Mouse (Mus musculus) midbrain, embryonic 11.5 days (tissue): ENCODE results near the gene Mtg2. TPM values are rescaled to one million over a fixed set of nuclear protein-coding genes. Genes with fewer than 3 reads are reported as not detected.

Experiments
- ATAC-seq: fragments of 200-750 bp; cut with Nextera tagmentation; 2 replicates; pipeline ENCODE4 v1.8.0; 2017; ENCODE audit warnings: moderate TSS enrichment, moderate library complexity; ENCODE audit not compliant: low FRiP score
- DNase-seq: peaks from one replicate; pipeline ENCODE4 v3.0.0; 2015; ENCODE audit warnings: low spot score; ENCODE audit errors: missing footprints
- H3K27ac ChIP-seq: fragments of 300-500 bp; sonication (generic); 2 replicates; pipeline ENCODE4 v1.5.1; 2014; ENCODE audit warnings: low read depth, low read length
- H3K27me3 ChIP-seq: fragments of 300-500 bp; sonication (generic); 2 replicates; pipeline ENCODE4 v1.6.1; 2014; ENCODE audit warnings: mild to moderate bottlenecking, low read length, moderate library complexity, mixed read lengths; ENCODE audit not compliant: control insufficient read depth, insufficient read depth
- H3K36me3 ChIP-seq: fragments of 300-500 bp; sonication (generic); 2 replicates; pipeline ENCODE4 v1.6.1; 2014; ENCODE audit warnings: mild to moderate bottlenecking, low read length, moderate library complexity, mixed read lengths; ENCODE audit not compliant: control insufficient read depth, insufficient read depth
- H3K4me1 ChIP-seq: fragments of 300-500 bp; sonication (generic); 2 replicates; pipeline ENCODE4 v1.6.1; 2014; ENCODE audit warnings: low read length; ENCODE audit not compliant: control insufficient read depth, insufficient read depth
- H3K4me2 ChIP-seq: fragments of 300-500 bp; sonication (generic); 2 replicates; pipeline ENCODE4 v1.6.1; 2014; ENCODE audit warnings: mild to moderate bottlenecking, moderate library complexity
- H3K4me3 ChIP-seq: fragments of 300-500 bp; sonication (generic); 2 replicates; pipeline ENCODE4 v1.5.1; 2014; ENCODE audit warnings: low read depth, low read length
- H3K9ac ChIP-seq: fragments of 300-500 bp; sonication (generic); 2 replicates; pipeline ENCODE4 v1.6.1; 2014; ENCODE audit warnings: low read length
- H3K9me3 ChIP-seq: fragments of 300-500 bp; sonication (generic); 2 replicates; pipeline ENCODE4 v1.6.1; 2016; ENCODE audit warnings: low read length; ENCODE audit not compliant: control insufficient read depth
- WGBS: fragments of 180-500 bp; shearing (Covaris S2); extraction: QIAGEN DNeasy Blood & Tissue Kit; methylation state at CpG from one replicate; pipeline ENCODE4 v1.1.7; 2014; 5-methylcytosine and 5-hydroxymethylcytosine counted together
- polyA plus RNA-seq: library from polyadenylated mRNA; unstranded; fragments of >200 nt; fragmentation: Nextera tagmentation; extraction: Ambion mirVana; gene quantifications from 2 replicates; pipeline ENCODE4 v1.2.1, GENCODE M21; 2014

Mtg2 gene
- polyA plus RNA-seq, 1 experiment from 2014 or later: 30.3 TPM

DNA sequence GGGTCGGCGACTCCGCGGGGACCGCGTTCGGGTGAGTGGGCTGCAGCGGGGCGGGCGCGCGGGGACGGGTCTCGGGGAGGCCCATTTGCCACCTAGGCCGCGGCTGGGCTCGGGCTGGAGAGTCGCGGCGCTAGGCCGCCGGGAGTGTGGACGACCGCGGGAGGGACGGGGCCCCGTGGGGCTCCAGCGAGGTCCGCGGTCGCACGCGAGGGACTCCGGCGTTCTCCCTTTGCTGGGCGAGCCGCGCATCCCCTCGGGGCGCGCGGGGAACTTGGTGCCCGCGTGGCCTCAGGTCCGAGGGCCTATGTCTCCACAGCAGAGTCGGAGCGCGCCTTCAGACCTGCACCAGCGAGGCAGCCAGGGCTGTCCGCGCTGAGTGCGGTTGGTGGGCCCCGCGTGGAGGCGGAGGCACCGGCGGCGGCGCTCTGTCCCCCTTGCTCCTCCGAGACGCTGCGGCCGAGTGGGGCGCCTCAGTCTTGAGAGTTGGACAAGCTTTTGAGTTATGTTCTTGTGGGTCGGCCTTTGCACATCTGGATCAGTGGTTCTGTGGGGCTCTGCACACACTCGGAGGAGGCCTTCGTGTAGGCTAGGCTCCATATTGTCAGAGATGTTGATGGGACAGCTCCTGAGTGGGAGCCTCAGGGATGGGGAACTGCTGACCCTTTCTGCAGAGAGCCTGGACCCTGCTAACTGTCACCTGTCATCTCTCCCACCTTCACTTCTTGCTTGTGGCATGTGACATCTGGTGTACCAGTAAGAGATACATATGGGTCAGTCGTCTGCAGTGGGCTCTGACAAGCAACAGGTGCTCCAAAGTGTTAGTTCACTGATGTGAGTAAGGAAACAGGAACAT, 49.3 kb downstream of the Mtg2 start:
- H3K9me3 ChIP-seq: no peaks in the 10 kb centered on the region; the same call in 1 of the 2 replicates
- DNase-seq (peak; percentile 95), ATAC-seq (peak; percentile 6)
- peaks cover 36% of the 10 kb centered on the region for H3K4me1 ChIP-seq
- H3K36me3 ChIP-seq: peaks cover 2% of the 10 kb centered on the region; the same call in 1 of the 2 replicates
- H3K4me2 ChIP-seq: peak overlapping the region; percentile 94
- H3K27ac ChIP-seq: peak overlapping the region; percentile 35; the same call in 1 of the 2 replicates
- peak overlapping the region; percentile 91 for H3K4me3 ChIP-seq
- WGBS: under 1% methylated on average over 55 of the region's 68 CpGs
- H3K9ac ChIP-seq: peak overlapping the region; percentile 80
- H3K27me3 ChIP-seq: no peaks in the 10 kb centered on the region

DNA sequence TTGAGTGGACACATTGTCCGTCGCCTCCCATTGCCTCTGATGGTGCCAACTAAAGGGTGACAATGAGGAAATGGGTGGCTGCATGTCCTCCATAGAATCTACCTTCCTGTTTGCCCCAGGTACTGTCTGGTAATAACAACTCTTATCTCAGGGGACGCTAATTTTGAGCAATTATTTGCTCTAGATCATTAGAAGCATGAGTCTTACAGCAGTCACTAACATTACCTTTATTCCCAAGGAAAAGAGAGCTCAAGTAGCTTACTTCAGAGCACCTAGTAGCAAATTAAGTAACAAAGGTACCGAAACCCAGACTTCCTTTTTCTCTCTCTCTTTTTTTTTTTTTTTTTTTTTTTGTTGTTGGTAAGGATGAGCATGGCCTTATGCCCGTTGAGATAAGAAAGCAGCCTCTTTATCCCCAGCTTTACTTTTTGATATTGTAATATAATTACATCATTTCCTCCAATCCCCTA, 49.9 kb downstream of the Mtg2 start:
- 74% methylated on average over 5 of the region's 5 CpGs for WGBS
- peaks cover 36% of the 10 kb centered on the region for H3K4me1 ChIP-seq

DNA sequence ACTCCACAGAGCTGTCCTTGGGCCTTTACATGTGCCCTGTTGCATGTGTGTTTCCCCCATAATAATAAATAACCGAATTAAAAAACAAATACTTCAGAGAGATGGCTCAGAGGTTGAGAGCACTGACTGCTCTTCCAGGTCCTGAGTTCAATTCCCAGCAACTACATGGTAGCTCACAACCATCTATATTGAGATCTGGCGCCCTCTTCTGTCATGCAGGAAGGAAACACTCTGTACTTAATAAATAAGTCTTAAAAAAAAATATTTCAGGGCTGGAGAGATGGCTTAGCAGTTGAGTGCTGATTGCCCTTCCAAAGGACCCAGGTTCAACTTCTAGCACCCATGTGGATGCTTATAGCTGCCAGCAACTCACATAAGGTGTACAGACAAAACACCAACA, 53.8 kb downstream of the Mtg2 start:
- Histone ChIP-seq H3K27ac (no peak overlapping the region), H3K4me3 (no peak overlapping the region), H3K27me3 (no peaks in the 10 kb centered on the region), H3K9ac (no peak overlapping the region), H3K36me3 (peaks cover 2% of the 10 kb centered on the region; the same call in 1 of the 2 replicates), H3K9me3 (no peaks in the 10 kb centered on the region; the same call in 1 of the 2 replicates), H3K4me1 (peaks cover 19% of the 10 kb centered on the region), H3K4me2 (no peak overlapping the region)
- peak; percentile 56 for DNase-seq
- 87% methylated on average over 2 of the region's 2 CpGs for WGBS
- ATAC-seq: no peak

More for the DNA sequence above, 49.9 kb downstream of the Mtg2 start:
- peak overlapping the region; percentile 94 for H3K4me2 ChIP-seq
- peak overlapping the region; percentile 91 for H3K4me3 ChIP-seq
- no peak overlapping the region for H3K9ac ChIP-seq
- DNase-seq (no peak), ATAC-seq (no peak)
- H3K36me3 ChIP-seq: peaks cover 2% of the 10 kb centered on the region; the same call in 1 of the 2 replicates
- no peaks in the 10 kb centered on the region for H3K27me3 ChIP-seq
- H3K9me3 ChIP-seq: no peaks in the 10 kb centered on the region; the same call in 1 of the 2 replicates
- H3K27ac ChIP-seq: no peak overlapping the region

DNA sequence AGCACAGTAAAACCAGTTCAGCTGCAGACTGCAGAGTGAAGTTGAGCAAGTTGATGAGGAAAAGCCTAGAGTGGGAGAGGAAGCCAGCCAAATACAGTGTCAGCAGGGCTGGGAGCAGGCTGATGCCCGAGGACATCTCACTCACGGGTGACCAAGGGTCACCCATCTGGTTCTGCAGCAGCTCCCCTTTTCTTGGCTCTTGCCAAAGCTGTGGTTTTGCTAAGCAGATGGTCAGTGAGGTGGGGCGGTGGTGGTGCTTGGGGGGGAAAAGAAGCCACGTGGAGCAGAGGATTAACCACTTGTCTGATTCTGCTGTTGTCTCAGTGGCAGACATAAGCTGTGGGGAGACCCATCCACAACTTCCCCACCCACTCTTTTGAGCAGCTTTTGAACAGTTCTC, 55.8 kb downstream of the Mtg2 start:
- H3K4me2 ChIP-seq: no peak overlapping the region
- H3K27ac ChIP-seq: no peak overlapping the region
- DNase-seq (peak; percentile 77), ATAC-seq (peak; percentile 40; the same call in 1 of the 2 replicates)
- no peaks in the 10 kb centered on the region; the same call in 1 of the 2 replicates for H3K9me3 ChIP-seq
- H3K4me3 ChIP-seq: no peak overlapping the region
- 12% methylated on average over 4 of the region's 4 CpGs for WGBS
- H3K9ac ChIP-seq: no peak overlapping the region
- H3K27me3 ChIP-seq: no peaks in the 10 kb centered on the region
- H3K36me3 ChIP-seq: peaks cover 2% of the 10 kb centered on the region; the same call in 1 of the 2 replicates
- H3K4me1 ChIP-seq: peaks cover 13% of the 10 kb centered on the region

DNA sequence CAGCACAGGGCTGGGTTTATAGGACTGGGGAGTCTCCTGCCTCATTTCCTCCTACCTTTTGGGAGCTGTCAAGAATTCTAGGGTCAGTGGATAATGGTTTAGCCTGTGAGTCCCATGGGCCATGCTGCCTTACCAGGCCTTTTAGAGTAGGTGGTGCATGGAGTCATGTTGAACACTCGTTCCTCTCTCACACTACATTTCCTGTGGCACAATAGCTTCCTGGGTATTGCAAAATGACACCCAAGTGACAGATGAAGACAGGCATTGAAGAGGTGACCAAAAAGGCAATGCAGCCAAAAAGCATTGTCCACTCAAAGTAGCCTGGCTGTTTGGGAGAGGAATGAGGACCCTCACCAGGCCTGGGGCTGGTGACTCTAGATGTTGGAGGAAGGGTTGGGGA, 57.3 kb downstream of the Mtg2 start:
- no peaks in the 10 kb centered on the region; the same call in 1 of the 2 replicates for H3K9me3 ChIP-seq
- no peak overlapping the region for H3K4me2 ChIP-seq
- no peak for DNase-seq
- peaks cover 2% of the 10 kb centered on the region; the same call in 1 of the 2 replicates for H3K36me3 ChIP-seq
- H3K27me3 ChIP-seq: no peaks in the 10 kb centered on the region
- H3K27ac ChIP-seq: no peak overlapping the region
- H3K4me1 ChIP-seq: peaks cover 13% of the 10 kb centered on the region
- no peak overlapping the region for H3K9ac ChIP-seq
- no peak for ATAC-seq
- 63% methylated on average over 1 of the region's 1 CpGs for WGBS
- no peak overlapping the region for H3K4me3 ChIP-seq

DNA sequence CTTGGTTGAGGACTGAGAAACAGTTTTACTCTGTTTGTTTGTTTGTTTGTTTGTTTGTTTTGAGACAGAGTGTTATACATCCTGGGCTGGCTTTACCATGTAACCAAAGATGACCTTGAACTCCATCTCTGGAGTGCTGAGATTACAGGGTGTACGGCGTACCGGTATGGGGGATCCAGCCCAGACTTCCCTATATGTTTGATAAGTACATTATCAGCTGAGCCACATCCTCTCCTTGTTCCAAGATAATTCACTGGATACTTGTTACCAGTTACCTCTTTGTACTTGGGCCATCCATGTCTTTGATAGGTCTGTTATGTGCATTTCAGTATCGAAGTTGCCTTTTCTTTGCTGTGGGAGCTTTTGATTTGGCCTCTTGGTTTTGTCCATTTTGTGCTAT, 62.8 kb downstream of the Mtg2 start:
- Histone ChIP-seq H3K36me3 (0 out of 2 replicates have a peak, but pooled peaks cover 2% of the 10 kb centered on the region), H3K4me2 (no peak overlapping the region), H3K27ac (no peak overlapping the region), H3K4me3 (no peak overlapping the region), H3K9ac (no peak overlapping the region), H3K9me3 (no peaks in the 10 kb centered on the region), H3K27me3 (no peaks in the 10 kb centered on the region), H3K4me1 (no peaks in the 10 kb centered on the region)
- 98% methylated on average over 4 of the region's 4 CpGs for WGBS
- DNase-seq (no peak), ATAC-seq (no peak)

DNA sequence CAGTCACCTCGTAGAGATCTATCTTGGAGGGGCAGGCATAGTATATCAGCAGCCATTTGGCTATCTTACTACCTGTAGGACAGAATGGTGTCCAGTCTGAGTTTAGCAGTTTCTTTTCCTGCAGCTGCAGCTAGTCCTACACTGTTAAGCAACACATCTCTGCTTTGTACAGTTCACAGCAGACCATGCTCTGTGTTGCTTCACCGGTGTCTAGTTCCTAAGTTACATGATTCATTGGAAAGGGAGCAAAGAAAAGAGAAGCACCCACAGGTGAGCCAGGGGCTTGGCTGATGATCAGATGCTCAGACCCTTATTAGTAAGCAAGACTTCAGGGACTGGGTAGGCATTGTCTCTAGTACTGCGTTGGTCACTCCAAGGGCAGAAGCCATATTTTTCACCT, 63.5 kb downstream of the Mtg2 start:
- Histone ChIP-seq H3K27me3 (no peaks in the 10 kb centered on the region), H3K9me3 (no peaks in the 10 kb centered on the region), H3K4me2 (no peak overlapping the region), H3K36me3 (0 out of 2 replicates have a peak, but pooled peaks cover 2% of the 10 kb centered on the region), H3K9ac (no peak overlapping the region), H3K27ac (no peak overlapping the region), H3K4me1 (no peaks in the 10 kb centered on the region), H3K4me3 (no peak overlapping the region)
- peak; percentile 53 for DNase-seq
- WGBS: 93% methylated on average over 3 of the region's 3 CpGs
- no peak for ATAC-seq

DNA sequence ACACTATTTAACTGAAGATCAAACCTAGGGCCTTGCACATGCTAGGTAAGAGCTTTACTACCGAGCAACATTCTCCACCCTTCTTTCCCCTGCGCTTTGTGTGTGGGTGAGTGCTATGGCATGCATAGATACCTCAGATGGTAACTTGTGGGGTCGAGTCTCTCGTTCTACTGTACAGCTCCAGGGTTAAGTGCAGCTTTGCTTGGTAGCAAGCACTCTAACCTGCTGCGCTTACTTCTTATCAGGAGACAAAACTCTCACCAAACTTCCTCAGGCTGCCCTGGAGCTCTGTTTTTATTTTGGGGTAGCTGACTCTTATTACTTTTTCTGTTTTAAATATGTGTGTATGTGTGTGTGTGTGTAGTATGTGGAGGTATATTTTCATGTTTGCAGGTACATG, 65.0 kb downstream of the Mtg2 start:
- ATAC-seq (no peak), DNase-seq (no peak)
- Histone ChIP-seq H3K4me1 (no peaks in the 10 kb centered on the region), H3K36me3 (0 out of 2 replicates have a peak, but pooled peaks cover 2% of the 10 kb centered on the region), H3K27me3 (no peaks in the 10 kb centered on the region), H3K4me3 (no peak overlapping the region), H3K4me2 (no peak overlapping the region), H3K27ac (no peak overlapping the region), H3K9ac (no peak overlapping the region), H3K9me3 (no peaks in the 10 kb centered on the region)
- 90% methylated on average over 5 of the region's 5 CpGs for WGBS
